Mouse (Mus musculus) limb, embryonic 11.5 days (tissue): ENCODE measurements around the gene Sh3pxd2a. TPM values are rescaled to one million over a fixed set of nuclear protein-coding genes. Genes with fewer than 3 reads are reported as not detected.

Source experiments
- ATAC-seq: fragments of 200-750 bp; cut with Nextera tagmentation; 2 replicates; pipeline ENCODE4 v1.8.0; 2017; ENCODE audit warnings: low read depth; ENCODE audit not compliant: insufficient number of reproducible peaks, low FRiP score, low TSS enrichment
- DNase-seq: peaks from one replicate; pipeline ENCODE4 v3.0.0-alpha.2; 2015; ENCODE audit warnings: low spot score
- H3K27ac ChIP-seq: fragments of 300-500 bp; sonication (generic); replicated peaks from 2 replicates; pipeline ENCODE4 v1.5.1; 2014; ENCODE audit warnings: low read depth, mild to moderate bottlenecking, low read length
- H3K27me3 ChIP-seq: fragments of 300-500 bp; sonication (generic); 2 replicates; pipeline ENCODE4 v1.6.1; 2014; ENCODE audit warnings: mild to moderate bottlenecking, low read length, mixed read lengths; ENCODE audit not compliant: control insufficient read depth, insufficient read depth
- H3K36me3 ChIP-seq: fragments of 300-500 bp; sonication (generic); 2 replicates; pipeline ENCODE4 v1.6.1; 2014; ENCODE audit warnings: mild to moderate bottlenecking, low read length, moderate library complexity, mixed read lengths; ENCODE audit not compliant: control insufficient read depth, insufficient read depth
- H3K4me1 ChIP-seq: fragments of 300-500 bp; sonication (generic); 2 replicates; pipeline ENCODE4 v1.6.1; 2014; ENCODE audit warnings: low read length, mixed read lengths; ENCODE audit not compliant: control insufficient read depth, insufficient read depth
- H3K4me2 ChIP-seq: fragments of 300-500 bp; sonication (generic); 2 replicates; pipeline ENCODE4 v1.6.1; 2014; ENCODE audit warnings: low read depth, mild to moderate bottlenecking, moderate library complexity; ENCODE audit not compliant: severe bottlenecking
- H3K4me3 ChIP-seq: fragments of 300-500 bp; sonication (generic); 2 replicates; pipeline ENCODE4 v1.5.1; 2014; ENCODE audit warnings: low read depth, low read length
- H3K9ac ChIP-seq: fragments of 300-500 bp; sonication (generic); 2 replicates; pipeline ENCODE4 v1.6.1; 2014; ENCODE audit warnings: mild to moderate bottlenecking, low read length
- H3K9me3 ChIP-seq: fragments of 300-500 bp; sonication (generic); 2 replicates; pipeline ENCODE4 v1.6.1; 2016; ENCODE audit warnings: low read length; ENCODE audit not compliant: control insufficient read depth
- WGBS: fragments of 180-500 bp; shearing (Covaris S2); extraction: QIAGEN DNeasy Blood & Tissue Kit; methylation state at CpG from one replicate; pipeline ENCODE4 v1.1.7; 2014; 5-methylcytosine and 5-hydroxymethylcytosine counted together
- polyA plus RNA-seq: library from polyadenylated mRNA; unstranded; fragments of >200 nt; fragmentation: Nextera tagmentation; extraction: Ambion mirVana; gene quantifications from 2 replicates; pipeline ENCODE4 v1.2.1, GENCODE M21; 2014

Gene Sh3pxd2a
- polyA plus RNA-seq, 1 experiment from 2014 or later = 10.4 TPM

DNA sequence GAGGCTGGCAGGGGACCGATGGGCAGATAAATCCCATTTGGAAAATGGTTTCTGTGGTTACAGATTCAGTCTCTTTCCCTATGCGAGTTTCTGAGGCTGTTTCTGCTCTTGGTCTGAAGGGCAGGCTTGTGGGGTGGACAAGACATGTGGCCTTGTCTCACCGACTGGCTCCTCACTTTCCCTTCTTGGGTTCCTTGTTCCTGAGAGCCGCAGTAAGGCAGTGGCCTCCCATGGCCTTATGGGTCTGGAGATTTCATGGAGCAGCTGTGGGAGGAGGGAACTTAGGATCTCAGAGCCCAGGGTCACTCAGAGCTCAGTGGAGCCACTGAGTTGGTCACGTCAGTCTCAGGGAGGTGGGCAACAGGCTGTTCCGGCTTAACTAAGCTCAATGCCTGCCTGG, 232.8 kb downstream of the Sh3pxd2a start:
- H3K4me3 ChIP-seq = no peak overlapping the region
- 89% methylated on average over 6 of the region's 6 CpGs for WGBS
- H3K27ac ChIP-seq = no peak overlapping the region
- no peaks in the 10 kb centered on the region for H3K9me3 ChIP-seq
- DNase-seq (no peak), ATAC-seq (0 out of 2 replicates have a peak, but pooled peaks have one; percentile 23)
- H3K4me1 ChIP-seq = peaks cover 7% of the 10 kb centered on the region
- no peak overlapping the region for H3K9ac ChIP-seq
- no peaks in the 10 kb centered on the region for H3K36me3 ChIP-seq
- H3K27me3 ChIP-seq = no peaks in the 10 kb centered on the region
- no peak overlapping the region for H3K4me2 ChIP-seq

DNA sequence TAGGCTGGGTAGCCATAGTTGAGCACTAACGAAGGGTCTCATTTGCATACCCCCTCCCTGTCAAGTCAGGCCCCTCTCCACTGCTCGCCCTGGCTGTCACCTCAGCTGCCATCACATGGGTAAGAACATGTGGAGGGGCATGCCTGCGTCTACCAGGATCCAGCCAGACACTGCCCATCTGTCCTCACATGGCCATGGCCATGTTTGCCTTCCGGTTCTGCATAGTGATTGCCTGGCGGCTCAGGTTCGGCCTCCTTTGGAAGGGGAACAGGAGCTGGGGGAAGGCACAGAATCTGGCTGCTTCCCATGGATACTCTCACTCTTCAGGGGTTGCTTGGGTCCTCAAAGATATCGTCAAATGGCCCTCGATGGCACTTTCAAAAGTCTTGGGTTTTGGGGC, 233.5 kb downstream of the Sh3pxd2a start:
- Histone ChIP-seq H3K27ac (no peak overlapping the region), H3K9me3 (no peaks in the 10 kb centered on the region), H3K4me3 (no peak overlapping the region), H3K4me2 (no peak overlapping the region), H3K27me3 (no peaks in the 10 kb centered on the region), H3K36me3 (no peaks in the 10 kb centered on the region), H3K9ac (no peak overlapping the region), H3K4me1 (peaks cover 7% of the 10 kb centered on the region)
- 81% methylated on average over 8 of the region's 8 CpGs for WGBS
- no peak for ATAC-seq
- DNase-seq = no peak

DNA sequence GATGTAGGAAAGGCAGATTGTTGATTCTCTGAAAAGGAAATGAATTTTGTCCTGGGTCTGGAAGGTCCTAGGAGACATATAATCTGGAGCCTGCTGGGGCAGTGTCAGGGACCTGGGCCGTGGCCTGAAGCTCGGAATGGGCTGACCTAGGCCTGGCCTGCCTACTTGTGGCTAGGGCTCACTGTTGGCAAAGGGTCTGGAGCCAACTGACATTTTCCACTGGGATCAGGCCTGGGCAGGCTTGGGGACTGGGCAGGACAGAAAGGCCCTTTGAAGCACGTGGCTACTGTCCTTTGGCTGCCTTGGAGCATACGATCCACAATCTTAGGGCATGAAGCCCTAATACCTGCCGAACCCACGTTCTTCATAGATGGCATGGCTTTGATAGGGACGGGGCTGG, 234.1 kb downstream of the Sh3pxd2a start:
- H3K27ac ChIP-seq = no peak overlapping the region
- 85% methylated on average over 7 of the region's 7 CpGs for WGBS
- no peak for DNase-seq

DNA sequence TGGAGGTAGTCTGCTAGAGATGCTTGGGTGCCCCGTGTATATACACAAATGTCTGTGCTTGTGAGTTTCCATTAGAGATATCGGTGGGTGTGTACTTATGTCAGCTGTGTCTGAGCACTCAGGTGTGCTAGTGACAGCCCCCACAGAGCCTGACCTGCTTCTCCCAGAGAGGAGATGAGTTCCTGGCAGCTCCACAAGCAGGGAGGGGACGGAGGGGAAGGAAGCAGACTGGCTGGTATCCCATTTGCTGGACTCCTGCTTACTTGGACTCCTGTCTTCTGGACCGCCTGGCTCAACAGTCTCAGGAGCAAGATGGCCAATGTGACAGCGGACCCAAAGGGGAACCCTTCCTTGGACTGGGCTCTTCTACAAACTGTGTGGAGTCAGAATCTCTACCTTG, 234.7 kb downstream of the Sh3pxd2a start:
- peaks cover 7% of the 10 kb centered on the region for H3K4me1 ChIP-seq
- no peak for ATAC-seq
- H3K9ac ChIP-seq = no peak overlapping the region
- H3K9me3 ChIP-seq = no peaks in the 10 kb centered on the region
- H3K36me3 ChIP-seq = no peaks in the 10 kb centered on the region
- H3K27ac ChIP-seq = no peak overlapping the region
- 84% methylated on average over 5 of the region's 5 CpGs for WGBS
- H3K27me3 ChIP-seq = no peaks in the 10 kb centered on the region
- H3K4me2 ChIP-seq = no peak overlapping the region
- no peak overlapping the region for H3K4me3 ChIP-seq
- DNase-seq = no peak

More for the DNA sequence above, 234.1 kb downstream of the Sh3pxd2a start:
- Histone ChIP-seq H3K9me3 (no peaks in the 10 kb centered on the region), H3K4me2 (no peak overlapping the region), H3K4me1 (peaks cover 7% of the 10 kb centered on the region), H3K9ac (no peak overlapping the region), H3K27me3 (no peaks in the 10 kb centered on the region), H3K4me3 (no peak overlapping the region), H3K36me3 (no peaks in the 10 kb centered on the region)
- no peak for ATAC-seq

DNA sequence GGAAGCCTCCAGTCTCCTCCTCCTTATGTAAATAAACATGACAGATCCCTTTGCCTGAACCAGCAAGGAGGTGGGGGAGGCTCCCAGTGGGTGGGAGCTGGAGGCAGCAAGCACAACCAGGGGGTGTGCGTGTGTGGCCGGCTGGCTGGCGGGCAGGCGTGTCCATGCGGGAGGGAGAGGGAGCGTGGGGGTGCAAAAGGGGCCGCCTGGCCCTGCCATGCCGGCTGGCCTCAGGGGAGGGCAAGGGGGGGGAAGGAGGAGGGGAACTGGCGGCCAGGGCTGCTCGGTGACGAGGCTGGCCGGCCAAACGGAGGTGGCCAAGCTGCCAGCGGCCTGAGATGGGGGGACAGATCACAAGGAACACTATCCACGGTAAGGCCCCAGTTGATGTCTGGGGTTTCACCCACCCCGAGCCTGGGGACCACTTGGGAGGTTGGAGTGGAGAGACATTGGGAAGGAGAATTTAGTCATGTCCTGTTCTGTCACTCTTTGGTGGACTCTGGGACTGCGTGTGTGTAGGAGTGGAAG, 235.4 kb downstream of the Sh3pxd2a start:
- Histone ChIP-seq H3K4me3 (0 out of 2 replicates have a peak overlapping the region, but pooled peaks have one; percentile 15), H3K36me3 (no peaks in the 10 kb centered on the region), H3K9me3 (no peaks in the 10 kb centered on the region), H3K9ac (peak overlapping the region; percentile 54), H3K27me3 (no peaks in the 10 kb centered on the region), H3K27ac (no peak overlapping the region), H3K4me2 (peak overlapping the region; percentile 44), H3K4me1 (peaks cover 7% of the 10 kb centered on the region)
- no peak for ATAC-seq
- 5% methylated on average over 17 of the region's 17 CpGs for WGBS
- DNase-seq = peak; percentile 57

DNA sequence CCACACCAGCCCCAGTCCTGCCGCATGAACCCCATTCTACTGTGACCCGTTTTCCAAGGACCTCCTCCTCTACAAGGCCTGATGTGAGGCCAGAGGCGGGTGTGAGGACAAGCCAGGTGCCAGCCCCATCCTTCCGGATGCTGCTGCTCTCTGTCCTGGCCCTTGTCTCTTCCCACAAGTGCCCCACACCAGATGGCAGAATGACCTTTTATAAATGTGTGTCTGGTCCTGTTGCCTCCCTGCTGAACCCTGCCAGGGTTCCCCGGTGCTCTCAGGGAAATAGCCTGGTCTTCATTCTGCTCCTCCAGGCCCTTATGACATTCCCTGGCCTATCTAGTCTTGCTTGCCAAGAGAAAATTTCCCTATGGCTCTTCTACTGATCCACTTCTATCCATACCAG, 238.4 kb downstream of the Sh3pxd2a start:
- H3K9me3 ChIP-seq = no peaks in the 10 kb centered on the region
- no peak for ATAC-seq
- H3K27ac ChIP-seq = no peak overlapping the region
- no peaks in the 10 kb centered on the region for H3K27me3 ChIP-seq
- no peak for DNase-seq
- no peak overlapping the region for H3K9ac ChIP-seq
- H3K4me2 ChIP-seq = no peak overlapping the region
- no peak overlapping the region for H3K4me3 ChIP-seq
- H3K4me1 ChIP-seq = peaks cover 7% of the 10 kb centered on the region
- WGBS = 87% methylated on average over 5 of the region's 5 CpGs
- no peaks in the 10 kb centered on the region for H3K36me3 ChIP-seq

DNA sequence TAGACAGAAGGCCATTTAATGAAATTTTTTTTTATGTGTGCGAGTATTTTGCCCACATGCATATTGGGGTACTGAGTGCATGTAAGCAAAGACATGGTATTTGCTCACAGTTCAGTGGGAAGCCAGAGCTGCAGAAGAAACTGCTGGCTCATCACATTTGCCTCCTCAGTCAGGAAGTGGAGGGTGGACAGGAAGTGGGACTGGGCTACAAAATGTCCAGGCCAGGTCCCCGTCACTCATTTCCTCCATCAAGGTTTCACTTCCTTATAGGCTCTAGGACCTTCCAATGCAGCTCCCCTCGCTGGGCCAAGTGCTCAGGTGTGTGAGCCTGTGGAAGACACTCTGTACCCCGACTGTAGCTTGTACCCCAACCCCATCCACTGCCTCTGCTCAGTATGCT, 239.5 kb downstream of the Sh3pxd2a start:
- no peak for DNase-seq
- Histone ChIP-seq H3K4me3 (no peak overlapping the region), H3K4me2 (no peak overlapping the region), H3K27ac (no peak overlapping the region), H3K36me3 (no peaks in the 10 kb centered on the region), H3K9me3 (no peaks in the 10 kb centered on the region), H3K9ac (no peak overlapping the region), H3K27me3 (no peaks in the 10 kb centered on the region), H3K4me1 (peaks cover 7% of the 10 kb centered on the region)
- ATAC-seq = no peak
- 87% methylated on average over 4 of the region's 4 CpGs for WGBS

DNA sequence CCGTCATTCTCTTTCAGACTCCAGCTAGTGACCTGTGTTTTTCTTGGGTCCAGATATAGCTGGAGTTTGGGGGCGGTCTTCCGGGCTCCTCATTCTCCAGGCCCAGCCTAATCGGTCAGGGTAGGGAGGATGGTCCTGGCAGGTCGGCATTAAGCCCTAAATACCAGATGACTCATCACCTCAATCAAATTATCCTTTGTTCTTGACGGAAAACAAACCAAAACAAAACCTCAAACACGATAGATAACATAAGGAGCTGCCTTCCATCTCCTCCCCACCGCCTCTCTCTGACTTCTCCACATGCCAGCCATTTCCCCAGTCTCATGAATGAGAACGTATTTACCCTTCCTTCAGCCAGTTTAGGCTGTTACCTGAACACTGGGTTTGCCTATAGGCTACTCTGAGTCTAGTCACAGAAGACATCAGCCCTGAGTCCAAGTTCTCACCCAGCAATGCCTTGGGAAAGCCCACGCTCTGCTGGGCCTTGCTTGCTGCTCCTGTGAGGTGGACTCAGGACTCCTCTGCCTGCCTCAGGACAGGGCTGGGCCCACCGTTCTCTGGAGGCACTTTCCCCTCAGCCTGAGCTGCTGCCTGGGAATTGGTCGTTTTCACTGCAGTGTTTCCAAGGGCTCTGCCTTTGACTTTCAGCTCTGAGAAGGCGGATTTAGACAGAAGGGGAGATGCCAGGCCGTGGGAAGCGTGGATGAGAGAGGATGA, 241.2 kb downstream of the Sh3pxd2a start:
- no peak overlapping the region for H3K4me2 ChIP-seq
- H3K9me3 ChIP-seq = no peaks in the 10 kb centered on the region
- H3K27ac ChIP-seq = no peak overlapping the region
- WGBS = 55% methylated on average over 15 of the region's 15 CpGs
- no peak overlapping the region for H3K9ac ChIP-seq
- ATAC-seq = no peak
- no peaks in the 10 kb centered on the region for H3K36me3 ChIP-seq
- H3K27me3 ChIP-seq = no peaks in the 10 kb centered on the region
- no peak for DNase-seq
- no peak overlapping the region for H3K4me3 ChIP-seq
- H3K4me1 ChIP-seq = no peaks in the 10 kb centered on the region
